Mouse (Mus musculus): Measurements from ENCODE around the gene Rbak.
"Not testable (repeated sequence)": the region's sequence is repeated elsewhere in the genome, so short reads cannot be mapped to it uniquely, and the experiment has no call there.

Gene Rbak
- long read RNA-seq, experiment 1, partial matches to known transcripts = 0 of 2 reads
- long read RNA-seq, experiment 1, other reads (novel, unspliced or antisense) = 0 of 2 reads
- long read RNA-seq, experiment 2, partial matches to known transcripts = 1 of 5 reads
- long read RNA-seq, experiment 2, other reads (novel, unspliced or antisense) = 1 of 5 reads

- intact Hi-C loops (cut with DNase I) = loop anchor here (2.0 kb wide), 1 partner anchor 54 kb away; the partner anchor contains the start of gene Zfp12
These were observed at the start of gene Rbak, which contains the start of gene Spdye4b for GRCm38 (mm10) chr5:143180255-143181076. Gene Rbak (minus strand): TSS chr5:143180775. Gene Spdye4b (plus strand): TSS chr5:143181017.

DNA sequence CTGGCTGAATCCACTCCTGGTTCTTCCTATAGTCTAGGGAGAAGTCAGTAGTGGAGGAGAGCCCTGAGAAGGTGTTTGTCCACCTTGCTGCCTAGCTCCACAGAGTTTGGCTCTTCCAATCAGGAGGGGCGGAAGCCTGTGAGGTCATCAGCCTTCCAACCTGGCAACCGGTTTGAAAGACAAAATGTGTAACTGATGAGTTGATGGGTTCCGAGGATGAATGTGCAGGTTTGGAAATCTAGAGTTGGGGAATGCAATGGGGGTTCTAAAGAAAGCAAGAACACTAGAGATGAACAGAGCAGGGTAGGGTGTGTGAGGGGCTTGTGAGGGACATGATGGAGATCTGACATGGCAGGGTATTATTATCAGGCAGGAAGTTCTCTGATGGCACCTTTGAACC lies 46.2 kb upstream of the Rbak start, which contains the start of gene Spdye4a:
TSS of gene Spdye4a (minus strand) at position 101 of the 400 bp plus-strand sequence.
- intact Hi-C loops (cut with DNase I) = loop anchor here (5.0 kb wide), 1 partner anchor 34 kb away; no protein-coding TSS in a partner anchor

DNA sequence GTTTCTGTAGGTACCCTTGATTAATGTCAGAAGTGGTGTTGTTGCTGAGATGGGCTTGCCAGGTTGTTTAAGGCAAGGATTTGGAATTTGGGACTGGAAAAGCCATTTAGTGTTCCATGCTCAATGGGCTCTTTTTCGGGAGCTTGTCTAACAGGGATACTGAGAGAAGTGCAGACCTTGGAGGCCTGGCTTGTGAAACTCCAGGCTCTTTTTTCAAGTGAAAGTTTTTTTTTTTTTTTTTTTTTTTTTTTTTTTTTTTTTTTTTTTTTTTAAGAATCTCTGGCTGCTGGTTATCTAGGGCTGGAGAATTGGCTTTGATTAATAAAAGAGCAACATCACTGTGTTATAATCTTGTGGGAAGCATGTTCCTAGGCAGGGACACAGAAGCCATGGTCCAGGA lies 41.7 kb upstream of the Rbak start:
- intact Hi-C loops (cut with DNase I) = no loop called here

- intact Hi-C loops (cut with DNase I) = no loop called here
These were observed 40.4 kb upstream of the Rbak start for GRCm38 (mm10) chr5:143220996-143221395.

GRCm38 (mm10) chr5:143213832-143214231 lies 33.3 kb upstream of the Rbak start:
- intact Hi-C loops (cut with DNase I) = no loop called here

DNA sequence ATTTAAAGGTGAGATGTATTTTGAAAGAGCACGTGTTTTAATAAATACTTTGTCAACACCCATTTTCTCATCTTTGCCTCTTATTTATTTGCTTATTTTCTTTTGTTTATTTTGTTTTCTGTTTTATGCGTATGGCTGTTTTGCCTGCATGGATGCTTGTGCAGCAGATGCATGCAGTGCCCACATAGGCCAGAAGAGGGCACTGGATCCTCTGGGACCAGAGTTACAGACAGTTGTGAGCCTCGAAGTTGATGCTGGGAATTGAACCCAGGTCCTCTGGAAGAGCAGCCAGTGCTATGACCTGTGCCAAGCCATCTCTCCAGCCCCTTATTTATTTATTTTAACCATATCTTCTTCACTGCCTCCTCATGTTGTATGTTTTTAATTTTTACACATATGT lies 24.4 kb upstream of the Rbak start:
- intact Hi-C loops (cut with DNase I) = no loop called here

- intact Hi-C loops (cut with DNase I) = no loop called here
These were observed 15.9 kb upstream of the Rbak start for GRCm38 (mm10) chr5:143196506-143196905.

DNA sequence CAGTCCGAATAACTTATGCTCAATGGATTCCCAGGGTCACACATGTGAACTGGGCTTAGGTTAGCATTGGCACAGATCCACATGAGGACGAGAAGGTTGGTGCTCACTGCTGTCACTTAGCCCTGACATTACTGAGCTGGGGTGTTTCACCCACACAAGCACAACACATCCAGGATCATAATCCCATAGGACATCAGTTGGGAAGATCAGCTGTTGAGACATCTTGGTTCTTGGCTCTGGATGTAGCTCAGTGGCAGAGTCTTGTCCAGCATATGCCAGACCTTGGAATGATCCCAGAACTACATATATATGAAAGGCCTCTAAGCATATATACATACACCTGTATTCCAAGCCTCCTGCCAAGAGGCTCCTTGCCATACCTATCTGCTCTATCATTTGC lies 14.6 kb upstream of the Rbak start:
- intact Hi-C loops (cut with DNase I) = no loop called here

GRCm38 (mm10) chr5:143194747-143195146 lies 14.2 kb upstream of the Rbak start:
- intact Hi-C loops (cut with DNase I) = loop anchor here (5.0 kb wide), 1 partner anchor 33 kb away; the partner anchor contains the start of gene Spdye4a

DNA sequence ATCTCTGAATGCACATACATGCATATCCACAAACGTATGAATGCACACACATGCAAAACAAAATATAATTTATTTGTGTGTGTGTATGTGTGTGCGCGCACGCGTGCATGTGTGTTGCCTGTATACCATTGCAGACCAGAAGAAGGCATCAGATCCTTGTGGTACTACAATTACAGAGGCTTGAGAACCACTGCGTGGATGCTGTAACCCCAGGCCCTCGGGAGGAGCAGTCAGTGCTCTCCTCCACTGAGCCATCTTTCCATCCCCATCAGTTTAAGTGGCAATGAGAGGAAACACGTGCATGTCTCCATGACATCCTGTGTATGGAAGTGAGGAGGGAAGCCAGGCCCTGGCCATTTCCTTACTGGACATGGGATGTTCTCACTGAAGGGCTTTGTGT lies 12.2 kb upstream of the Rbak start:
- intact Hi-C loops (cut with DNase I) = loop anchor here (5.0 kb wide), 1 partner anchor 34 kb away; the partner anchor contains the start of gene Spdye4a

- intact Hi-C loops (cut with DNase I) = not testable (repeated sequence)
These were observed 7.4 kb upstream of the Rbak start for GRCm38 (mm10) chr5:143188014-143188413.

DNA sequence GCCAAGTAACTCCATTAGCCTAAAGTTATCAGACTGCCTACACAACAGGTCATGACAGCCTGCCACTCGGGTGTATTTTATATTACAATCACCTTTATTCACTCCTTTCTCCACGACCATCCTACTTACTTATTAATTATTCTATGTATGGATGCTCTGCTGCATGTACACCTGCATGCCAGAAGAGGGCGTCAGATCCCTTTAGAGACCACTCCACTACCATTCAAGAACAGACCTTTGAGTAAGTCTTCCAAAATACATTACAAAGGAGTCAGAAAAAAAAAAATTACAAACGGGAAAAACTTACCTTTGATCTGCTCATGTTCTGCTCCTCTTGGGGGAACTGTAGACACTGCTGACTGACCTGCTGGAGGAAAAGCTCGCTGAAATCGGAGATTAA lies 1.4 kb downstream of the Rbak start:
- intact Hi-C loops (cut with DNase I) = no loop called here

DNA sequence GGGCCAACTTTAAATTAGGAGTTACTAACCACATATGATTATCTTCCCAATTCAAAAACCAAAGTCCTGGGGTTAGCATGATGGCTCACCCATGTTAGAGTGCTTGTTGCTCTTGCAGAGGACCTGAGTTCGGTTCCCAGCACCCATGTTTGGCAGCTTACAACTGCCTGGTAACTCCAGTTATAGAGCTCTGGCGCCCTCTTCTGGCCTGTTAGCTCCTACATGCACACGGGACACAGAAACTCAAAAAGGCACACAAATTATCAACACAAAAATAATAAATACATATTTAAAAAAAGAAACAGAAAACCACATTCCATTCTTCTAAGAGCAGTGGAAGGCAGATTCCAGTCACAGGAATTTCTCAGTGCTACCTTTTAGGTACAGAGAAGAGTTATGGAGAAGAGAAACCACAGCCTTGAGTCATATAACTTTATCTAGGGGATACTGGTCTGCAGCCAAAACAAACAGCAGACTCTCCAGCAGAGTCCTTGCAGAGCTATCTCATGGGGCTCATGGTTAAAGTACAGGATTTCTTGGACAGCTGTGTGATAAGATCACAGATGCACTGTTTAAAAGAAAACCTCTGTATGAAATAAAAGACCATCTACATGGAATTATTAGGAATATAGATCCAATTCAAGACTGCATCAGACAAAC lies 2.9 kb downstream of the Rbak start:
- intact Hi-C loops (cut with DNase I) = no loop called here

DNA sequence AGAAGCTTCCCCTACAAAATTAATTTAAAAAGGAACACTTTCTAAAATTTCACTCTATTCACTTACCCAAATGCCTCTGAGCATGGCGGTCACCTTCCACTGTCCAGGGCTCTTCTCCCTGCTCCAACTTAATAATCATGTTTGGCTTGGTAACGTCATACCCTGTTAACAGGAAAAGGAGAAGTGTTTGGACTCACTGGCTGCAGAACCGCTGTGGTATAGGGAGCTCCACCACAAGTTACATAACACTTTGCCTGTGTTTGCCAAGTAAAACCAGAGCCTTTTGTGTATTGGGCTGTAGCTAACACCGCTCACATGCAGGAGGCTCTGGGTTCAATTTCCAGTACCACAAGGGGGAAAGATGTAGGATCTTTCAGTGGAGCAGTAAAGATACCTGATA lies 4.6 kb downstream of the Rbak start:
- intact Hi-C loops (cut with DNase I) = no loop called here

DNA sequence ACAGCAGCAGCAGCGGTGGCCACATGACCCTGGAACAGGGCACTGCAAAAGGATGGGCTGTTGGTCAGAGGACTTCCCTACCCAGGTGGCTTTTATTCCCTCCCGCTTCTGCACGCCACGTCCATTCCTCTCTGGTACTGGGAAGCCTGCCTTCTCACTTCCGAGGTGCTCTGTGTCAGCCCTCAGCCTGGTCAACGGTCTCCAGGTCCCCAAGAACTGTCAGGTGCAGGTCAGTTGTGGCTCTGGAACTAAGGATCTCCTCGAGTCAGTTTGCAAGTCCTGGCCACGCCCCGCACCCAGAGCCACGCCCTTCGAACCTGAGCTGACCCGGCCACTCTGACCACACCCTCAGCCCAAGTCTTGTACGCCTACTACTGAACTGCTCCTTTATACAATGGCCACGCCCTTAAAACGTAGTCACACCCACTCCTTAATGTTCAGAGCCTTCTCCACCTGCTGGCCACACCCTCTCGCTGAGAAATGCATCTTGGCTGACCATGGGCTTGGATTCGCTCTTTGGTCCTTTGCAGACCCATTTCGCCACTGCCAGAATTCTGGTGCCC lies 15.0 kb downstream of the Rbak start:
- intact Hi-C loops (cut with DNase I) = no loop called here

- intact Hi-C loops (cut with DNase I) = no loop called here
These were observed 25.0 kb downstream of the Rbak start for GRCm38 (mm10) chr5:143155534-143155933.

GRCm38 (mm10) chr5:143153756-143154155 lies 26.8 kb downstream of the Rbak start:
- intact Hi-C loops (cut with DNase I) = no loop called here

DNA sequence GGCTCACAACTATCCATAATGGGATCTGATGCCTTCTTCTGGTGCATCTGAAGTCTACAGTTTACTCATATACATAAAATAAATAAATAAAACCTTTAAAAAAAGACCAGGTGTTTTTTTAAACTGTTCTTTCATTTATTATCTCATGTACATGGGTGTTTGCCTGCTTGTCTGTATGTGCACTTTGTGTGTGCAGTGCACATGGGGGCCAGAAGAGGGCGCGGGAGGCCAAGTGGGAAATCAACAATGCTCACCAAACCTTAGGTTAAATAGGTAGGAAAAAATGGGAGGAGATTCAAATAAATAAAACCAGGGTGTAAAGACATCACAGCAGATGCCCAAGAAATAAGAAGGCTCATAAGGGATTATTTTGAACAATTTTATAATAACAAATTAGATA lies 30.5 kb downstream of the Rbak start:
- intact Hi-C loops (cut with DNase I) = no loop called here

DNA sequence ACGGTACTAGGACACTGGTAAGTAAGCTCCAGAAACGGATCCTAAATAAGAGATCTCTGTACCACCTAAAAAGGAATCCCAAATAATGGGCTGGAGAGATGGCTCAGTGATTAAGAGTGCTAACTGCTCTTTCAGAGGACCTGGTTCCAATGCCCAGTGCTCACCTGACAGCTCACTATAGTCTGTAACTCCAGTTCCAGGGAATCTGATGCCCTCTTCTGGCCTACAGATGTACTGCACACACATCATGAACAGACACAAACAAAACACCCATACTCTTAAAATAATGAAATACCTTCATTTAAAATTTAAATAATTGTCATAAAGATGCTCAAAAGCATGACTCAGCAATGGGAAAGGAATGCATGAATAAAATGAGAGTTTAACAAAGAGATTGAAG lies 31.0 kb downstream of the Rbak start:
- intact Hi-C loops (cut with DNase I) = no loop called here

DNA sequence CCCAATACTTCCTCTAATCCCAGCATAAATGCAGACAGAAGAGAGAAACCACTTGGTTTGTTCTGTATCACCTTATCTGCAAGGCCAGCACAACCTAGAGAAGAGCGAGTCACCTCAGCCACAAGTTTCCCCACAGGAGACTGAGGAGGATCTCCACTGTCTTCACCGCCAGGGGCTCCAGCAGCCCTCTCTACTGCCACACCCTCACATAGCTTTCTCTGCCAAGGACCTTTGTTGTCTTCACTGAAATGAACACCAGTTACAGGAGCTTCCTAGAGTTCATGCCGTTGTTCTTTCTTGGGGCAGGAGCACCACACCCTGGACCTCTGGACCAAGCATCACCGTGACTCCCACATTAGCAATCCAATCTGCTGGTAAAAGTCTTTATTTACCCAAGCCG lies 31.9 kb downstream of the Rbak start:
- intact Hi-C loops (cut with DNase I) = no loop called here

DNA sequence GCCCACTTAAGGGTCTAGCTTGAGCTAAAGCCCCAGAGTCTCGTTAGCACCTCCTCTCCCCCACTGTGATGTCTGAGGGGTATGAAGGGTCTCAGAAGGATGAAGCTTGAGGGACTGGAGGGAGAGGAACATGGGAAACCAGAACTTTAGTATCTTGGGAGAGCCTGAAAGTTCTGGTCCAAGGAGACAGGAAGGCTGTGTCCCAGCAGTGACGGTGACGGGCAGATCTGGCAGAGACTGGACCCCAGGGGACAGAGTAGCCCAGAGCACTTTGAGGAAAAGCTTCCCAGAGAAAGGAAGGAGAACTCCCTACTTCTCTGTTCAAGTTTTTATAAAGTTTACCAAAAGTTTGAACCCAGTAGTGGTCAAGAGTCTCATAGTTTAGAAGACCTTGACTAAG lies 33.1 kb downstream of the Rbak start, which contains the start of gene Olfr718-ps1:
TSS of gene Olfr718-ps1 (minus strand) at position 101 of the 400 bp plus-strand sequence.
- intact Hi-C loops (cut with DNase I) = no loop called here

DNA sequence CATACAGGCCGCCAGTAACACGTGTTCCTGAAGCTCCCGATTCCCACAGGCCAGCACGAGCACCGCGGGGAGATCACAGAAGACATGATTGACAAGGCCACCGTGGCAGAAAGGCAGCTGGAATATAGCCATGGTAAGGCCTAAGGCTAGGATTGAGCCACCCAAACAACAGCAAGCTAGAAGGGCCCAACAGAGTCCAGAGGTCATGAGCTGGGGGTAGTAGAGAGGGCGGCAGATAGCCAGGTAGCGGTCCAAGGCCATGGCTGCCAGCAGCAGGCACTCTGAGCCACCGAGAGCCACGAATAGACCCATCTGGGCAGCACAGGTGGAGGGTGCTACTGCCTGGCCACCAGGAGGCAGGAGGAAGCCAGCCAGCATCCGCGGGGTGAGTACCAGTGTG lies 43.0 kb downstream of the Rbak start:
- intact Hi-C loops (cut with DNase I) = no loop called here

All from adrenal gland (tissue).